10 mouse cellular contexts compared by ENCODE assay signal in genomic region chr19:5083961-5084833, GRCm38 (mm10). TPM values are rescaled to one million over a fixed set of nuclear protein-coding genes. Genes with fewer than 3 reads are reported as not detected.
DNase-seq lines count a peak whose midpoint lies in the region; ATAC-seq and TF ChIP-seq lines count a peak whose summit lies in the region.
"Had no signal": no experiment of that assay in that cellular context is flagged by ENCODE, and none has a peak within 500 bp of the region (broad histone marks: within the 10 kb centered on the region; RNA-seq: fewer than 3 reads in every experiment).

No protein-coding gene starts in this region.

- no peak for TF ChIP-seq POLR2A in cerebellum, adult 2 months (IDR thresholded peaks at IDR 0.05; ENCODE audit: borderline replicate concordance, insufficient read depth, low read length)
- TF ChIP-seq POLR2A in thymus, adult 2 months (IDR thresholded peaks at IDR 0.05; ENCODE audit: control insufficient read depth, extremely low read depth, insufficient read depth, low read length, poor library complexity) = no peak

- peak overlapping the region; percentile 64 for H3K4me3 ChIP-seq in cerebellum, adult 2 months (replicated peaks; ENCODE audit: insufficient read depth, low read depth, low read length)
- H3K4me3 ChIP-seq in neural tube, embryonic 12.5 days = peak overlapping the region; percentile 43
- H3K4me3 ChIP-seq in limb, embryonic 15.5 days = peak overlapping the region; percentile 45; the same call in 1 of the 2 replicates
- H3K4me3 ChIP-seq in stomach, postnatal 0 days (ENCODE audit: low read depth, low read length) = peak overlapping the region; percentile 46
- no peak overlapping the region for H3K4me3 ChIP-seq in thymus, adult 2 months (ENCODE audit: control insufficient read depth, insufficient read depth, low read length)

- 69% methylated on average over 3 of the region's 3 CpGs for WGBS in cerebellum, adult 2 months
- WGBS in neural tube, embryonic 12.5 days = 78% methylated on average over 3 of the region's 3 CpGs
- WGBS in limb, embryonic 15.5 days = 59% methylated on average over 3 of the region's 3 CpGs
- WGBS in stomach, postnatal 0 days = 58% methylated on average over 3 of the region's 3 CpGs
- WGBS in thymus, adult 2 months = 63% methylated on average over 3 of the region's 3 CpGs

- peak overlapping the region; percentile 75 for H3K4me2 ChIP-seq in neural tube, embryonic 12.5 days (replicated peaks)
- 0 out of 2 replicates have a peak overlapping the region, but pooled peaks have one; percentile 77 for H3K4me2 ChIP-seq in limb, embryonic 15.5 days
- H3K4me2 ChIP-seq in stomach, postnatal 0 days (replicated peaks; ENCODE audit: low read depth) = peak overlapping the region; percentile 77; the same call in 1 of the 2 replicates

- TF ChIP-seq CTCF in cerebellum, adult 2 months (IDR thresholded peaks at IDR 0.05; ENCODE audit: borderline replicate concordance, insufficient read depth, low read depth, low read length) = no peak
- no peak for TF ChIP-seq CTCF in stomach, postnatal 0 days (IDR thresholded peaks at IDR 0.05; ENCODE audit: low read depth)
- no peak for TF ChIP-seq CTCF in thymus, adult 2 months (IDR thresholded peaks at IDR 0.05; ENCODE audit: borderline replicate concordance, control insufficient read depth, extremely low read depth, insufficient read depth, low read length, poor library complexity)

- H3K27me3 ChIP-seq in cerebellum, adult 2 months (ENCODE audit: control insufficient read depth, insufficient read depth, low read length) = no peaks in the 10 kb centered on the region
- peaks cover 68% of the 10 kb centered on the region for H3K27me3 ChIP-seq in neural tube, embryonic 12.5 days (replicated peaks)
- H3K27me3 ChIP-seq in limb, embryonic 15.5 days = peaks cover 70% of the 10 kb centered on the region
- peaks cover 7% of the 10 kb centered on the region for H3K27me3 ChIP-seq in stomach, postnatal 0 days (ENCODE audit: control insufficient read depth, insufficient read depth, low read length)
- H3K27me3 ChIP-seq in thymus, adult 2 months (ENCODE audit: control insufficient read depth, insufficient read depth, low read length) = peaks cover 15% of the 10 kb centered on the region; the same call in 1 of the 2 replicates

- H3K4me1 ChIP-seq in cerebellum, adult 2 months (ENCODE audit: control insufficient read depth, insufficient read depth, low read length) = peaks cover 10% of the 10 kb centered on the region
- H3K4me1 ChIP-seq in neural tube, embryonic 12.5 days = peaks cover 21% of the 10 kb centered on the region
- H3K4me1 ChIP-seq in limb, embryonic 15.5 days = peaks cover 23% of the 10 kb centered on the region
- H3K4me1 ChIP-seq in stomach, postnatal 0 days (replicated peaks; ENCODE audit: control insufficient read depth, insufficient read depth) = peaks cover 3% of the 10 kb centered on the region; the same call in 1 of the 2 replicates
- peaks cover 21% of the 10 kb centered on the region for H3K4me1 ChIP-seq in thymus, adult 2 months (replicated peaks; ENCODE audit: control insufficient read depth, insufficient read depth, low read length)

- 0 out of 2 replicates have a peak overlapping the region, but pooled peaks have one; percentile 53 for H3K9ac ChIP-seq in neural tube, embryonic 12.5 days
- H3K9ac ChIP-seq in limb, embryonic 15.5 days = no peak overlapping the region
- no peak overlapping the region for H3K9ac ChIP-seq in stomach, postnatal 0 days (ENCODE audit: low read length)

- no peaks in the 10 kb centered on the region for H3K9me3 ChIP-seq in neural tube, embryonic 12.5 days
- no peaks in the 10 kb centered on the region for H3K9me3 ChIP-seq in limb, embryonic 15.5 days
- H3K9me3 ChIP-seq in stomach, postnatal 0 days (ENCODE audit: control insufficient read depth, low read length) = no peaks in the 10 kb centered on the region

- H3K36me3 ChIP-seq in neural tube, embryonic 12.5 days = no peaks in the 10 kb centered on the region
- no peaks in the 10 kb centered on the region for H3K36me3 ChIP-seq in limb, embryonic 15.5 days
- H3K36me3 ChIP-seq in stomach, postnatal 0 days (ENCODE audit: control insufficient read depth, insufficient read depth, low read length) = no peaks in the 10 kb centered on the region
- no peaks in the 10 kb centered on the region for H3K36me3 ChIP-seq in thymus, adult 2 months (ENCODE audit: control insufficient read depth, insufficient read depth, low read length)

- H3K27ac ChIP-seq in cerebellum, adult 2 months (ENCODE audit: insufficient read depth, low read length) = peak overlapping the region; percentile 98; the same call in 1 of the 2 replicates
- no peak overlapping the region for H3K27ac ChIP-seq in neural tube, embryonic 12.5 days
- no peak overlapping the region for H3K27ac ChIP-seq in limb, embryonic 15.5 days
- H3K27ac ChIP-seq in stomach, postnatal 0 days (replicated peaks) = no peak overlapping the region
- H3K27ac ChIP-seq in thymus, adult 2 months (ENCODE audit: control insufficient read depth, insufficient read depth, low read length) = no peak overlapping the region

- DNase-seq in cerebellum, adult 2 months = no peak
- no peak for DNase-seq in cerebellum, postnatal 4 days (ENCODE audit: low spot score in 2 of 2)
- DNase-seq in neural tube, embryonic 10.5 days (ENCODE audit: extremely low spot score, low spot score) = no peak
- no peak for DNase-seq in stomach, postnatal 0 days (ENCODE audit: low spot score)
- DNase-seq in thymus, adult 2 months = no peak
- no peak for DNase-seq in urinary bladder, adult 18-20 months (ENCODE audit: low spot score in 2 of 2)
- DNase-seq: thymus, adult 18-20 months had no signal

- ATAC-seq in neural tube, embryonic 12.5 days (ENCODE audit: low FRiP score, low read depth) = no peak
- no peak for ATAC-seq in limb, embryonic 15.5 days (ENCODE audit: insufficient number of reproducible peaks, low FRiP score, low TSS enrichment, low read depth)
- no peak for ATAC-seq in stomach, postnatal 0 days (ENCODE audit: low FRiP score, low TSS enrichment)
- ATAC-seq: activated CD4-positive, CD25-positive, alpha-beta regulatory T cell, adult 4 months had no signal

- TF ChIP-seq EP300 in stomach, postnatal 0 days (optimal IDR thresholded peaks at IDR 0.05) = no peak

RNA-seq across cellular contexts. Expression of gene Tmem151a, which starts 1.1 kb away (rescaled TPM):
- polyA plus RNA-seq in cerebellum, adult 2 months (2012; rRNA removed) = 84.0 and 102 TPM in 2 replicates
- polyA plus RNA-seq in neural tube, embryonic 12.5 days (2016; fragmentation: Nextera tagmentation; extraction: Ambion mirVana) = 2.5 and 2.8 TPM in 2 replicates
- 1.0 and 2.2 TPM in 2 replicates for polyA plus RNA-seq in limb, embryonic 15.5 days (2015; fragmentation: Nextera tagmentation; extraction: Ambion mirVana)
- polyA plus RNA-seq in stomach, postnatal 0 days (2015; fragmentation: Nextera tagmentation; extraction: Ambion mirVana) = 10.4 and 11.4 TPM in 2 replicates
- polyA plus RNA-seq in thymus, adult 2 months (2012; rRNA removed) = 1.7 and 3.5 TPM in 2 replicates
- polyA plus RNA-seq: activated CD4-positive, CD25-positive, alpha-beta regulatory T cell, adult 4 months had no signal

RNA-seq across cellular contexts. Expression of gene Yif1a, which starts 4.1 kb away (rescaled TPM):
- polyA plus RNA-seq in cerebellum, adult 2 months (2012; rRNA removed) = 98.4 and 103 TPM in 2 replicates
- 66.3 and 69.1 TPM in 2 replicates for polyA plus RNA-seq in neural tube, embryonic 12.5 days (2016; fragmentation: Nextera tagmentation; extraction: Ambion mirVana)
- polyA plus RNA-seq in limb, embryonic 15.5 days (2015; fragmentation: Nextera tagmentation; extraction: Ambion mirVana) = 126 and 140 TPM in 2 replicates
- polyA plus RNA-seq in stomach, postnatal 0 days (2015; fragmentation: Nextera tagmentation; extraction: Ambion mirVana) = 128 and 131 TPM in 2 replicates
- 121 and 137 TPM in 2 replicates for polyA plus RNA-seq in thymus, adult 2 months (2012; rRNA removed)

RNA-seq across cellular contexts. Expression of gene Cnih2, which starts 14.1 kb away (rescaled TPM):
- polyA plus RNA-seq in cerebellum, adult 2 months (2012; rRNA removed) = 89.3 and 90.3 TPM in 2 replicates
- 231 and 236 TPM in 2 replicates for polyA plus RNA-seq in neural tube, embryonic 12.5 days (2016; fragmentation: Nextera tagmentation; extraction: Ambion mirVana)
- 17.6 and 26.3 TPM in 2 replicates for polyA plus RNA-seq in limb, embryonic 15.5 days (2015; fragmentation: Nextera tagmentation; extraction: Ambion mirVana)
- 5.6 and 7.1 TPM in 2 replicates for polyA plus RNA-seq in stomach, postnatal 0 days (2015; fragmentation: Nextera tagmentation; extraction: Ambion mirVana)
- polyA plus RNA-seq in thymus, adult 2 months (2012; rRNA removed) = 3.7 and 4.9 TPM in 2 replicates
- polyA plus RNA-seq: activated CD4-positive, CD25-positive, alpha-beta regulatory T cell, adult 4 months had no signal

RNA-seq across cellular contexts. Expression of gene Cd248, which starts 16.3 kb away (rescaled TPM):
- 4.5 and 4.9 TPM in 2 replicates for polyA plus RNA-seq in cerebellum, adult 2 months (2012; rRNA removed)
- 22.9 and 26.3 TPM in 2 replicates for polyA plus RNA-seq in neural tube, embryonic 12.5 days (2016; fragmentation: Nextera tagmentation; extraction: Ambion mirVana)
- polyA plus RNA-seq in limb, embryonic 15.5 days (2015; fragmentation: Nextera tagmentation; extraction: Ambion mirVana) = 95.9 and 117 TPM in 2 replicates
- 31.6 and 39.5 TPM in 2 replicates for polyA plus RNA-seq in stomach, postnatal 0 days (2015; fragmentation: Nextera tagmentation; extraction: Ambion mirVana)
- polyA plus RNA-seq in thymus, adult 2 months (2012; rRNA removed) = 5.9 and 7.7 TPM in 2 replicates
- polyA plus RNA-seq: activated CD4-positive, CD25-positive, alpha-beta regulatory T cell, adult 4 months had no signal

RNA-seq across cellular contexts. Expression of gene Rab1b, which starts 22.7 kb away (rescaled TPM):
- 191 and 195 TPM in 2 replicates for polyA plus RNA-seq in cerebellum, adult 2 months (2012; rRNA removed)
- 245 and 247 TPM in 2 replicates for polyA plus RNA-seq in neural tube, embryonic 12.5 days (2016; fragmentation: Nextera tagmentation; extraction: Ambion mirVana)
- 239 and 270 TPM in 2 replicates for polyA plus RNA-seq in limb, embryonic 15.5 days (2015; fragmentation: Nextera tagmentation; extraction: Ambion mirVana)
- polyA plus RNA-seq in stomach, postnatal 0 days (2015; fragmentation: Nextera tagmentation; extraction: Ambion mirVana) = 183 and 194 TPM in 2 replicates
- 296 and 317 TPM in 2 replicates for polyA plus RNA-seq in thymus, adult 2 months (2012; rRNA removed)
